Mouse (Mus musculus) cerebellum, adult 2 months (tissue): ENCODE measurements around the gene Cacna1i.

Source experiments
- CTCF ChIP-seq: fragments of 200-500 bp; IDR thresholded peaks from 2 replicates; pipeline ENCODE4 v1.5.1; 2011; ENCODE audit warnings: low read depth, mild to moderate bottlenecking, control low read depth, low read length, moderate library complexity, borderline replicate concordance; ENCODE audit not compliant: insufficient read depth
- POLR2A ChIP-seq: fragments of 200-500 bp; IDR thresholded peaks from 2 replicates; pipeline ENCODE4 v1.6.1; 2011; ENCODE audit warnings: low read length, control low read depth, borderline replicate concordance; ENCODE audit not compliant: insufficient read depth

DNA sequence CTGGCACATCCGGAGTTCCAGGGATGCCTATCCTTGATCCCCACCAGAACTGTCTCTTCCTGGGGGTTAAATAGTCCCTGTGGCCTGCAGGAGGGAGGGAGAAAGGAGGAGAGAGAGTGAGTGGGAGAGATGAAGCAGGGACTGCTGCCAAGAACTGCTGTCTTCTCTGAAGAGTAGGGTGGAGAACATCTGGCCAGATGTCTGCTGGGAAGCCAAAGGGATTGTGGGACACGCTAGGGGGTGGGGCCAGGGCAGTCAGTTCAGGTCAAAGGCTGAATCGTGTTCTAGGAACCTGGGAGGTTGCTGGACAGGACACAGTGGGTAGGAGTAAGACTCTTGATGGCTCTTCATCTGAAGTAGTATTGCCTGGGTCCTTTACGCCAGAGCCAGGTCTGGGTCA, 55.4 kb downstream of the Cacna1i start:
- no peak for TF ChIP-seq CTCF
- no peak for TF ChIP-seq POLR2A
